ENCODE assay signal across 9 mouse cellular contexts in genomic region chr7:19770375-19770754, GRCm38 (mm10). TPM values are rescaled to one million over a fixed set of nuclear protein-coding genes. Genes with fewer than 3 reads are reported as not detected.
DNase-seq lines count a peak whose midpoint lies in the region; ATAC-seq and TF ChIP-seq lines count a peak whose summit lies in the region.
"Had no signal": no experiment of that assay in that cellular context is flagged by ENCODE, and none has a peak within 500 bp of the region (broad histone marks: within the 10 kb centered on the region; RNA-seq: fewer than 3 reads in every experiment).

No protein-coding gene starts in this region.

- H3K4me3 ChIP-seq in ES-Bruce4 (ENCODE audit: low read depth, low read length) = peak overlapping the region; percentile 69
- peak overlapping the region; percentile 29 for H3K4me3 ChIP-seq in forebrain, postnatal 0 days (ENCODE audit: low read depth, low read length)

- peak; percentile 77 for TF ChIP-seq POLR2A in ES-Bruce4 (IDR thresholded peaks at IDR 0.05; ENCODE audit: insufficient read depth, low read length)

- TF ChIP-seq EP300 in ES-Bruce4 (IDR thresholded peaks at IDR 0.05; ENCODE audit: insufficient read depth, low read depth, low read length) = 0 out of 2 replicates have a peak, but pooled peaks have one; percentile 3

- no peaks in the 10 kb centered on the region for H3K27me3 ChIP-seq in ES-Bruce4 (ENCODE audit: control insufficient read depth, insufficient read depth, low read length, poor library complexity, severe bottlenecking)
- H3K27me3 ChIP-seq in forebrain, postnatal 0 days (ENCODE audit: insufficient read depth, low read length) = peaks cover 27% of the 10 kb centered on the region

- H3K4me2 ChIP-seq in forebrain, postnatal 0 days (ENCODE audit: low read depth) = peak overlapping the region; percentile 55

- peak overlapping the region; percentile 77 for H3K9ac ChIP-seq in ES-Bruce4 (ENCODE audit: low read depth, poor library complexity, severe bottlenecking)
- H3K9ac ChIP-seq in forebrain, postnatal 0 days = peak overlapping the region; percentile 28

- H3K4me1 ChIP-seq in ES-Bruce4 (ENCODE audit: control insufficient read depth, insufficient read depth, low read length) = peaks cover 4% of the 10 kb centered on the region
- peaks cover 6% of the 10 kb centered on the region; the same call in 1 of the 2 replicates for H3K4me1 ChIP-seq in forebrain, postnatal 0 days (ENCODE audit: insufficient read depth)

- DNase-seq in adrenal gland, postnatal 25 days = peak; percentile 94
- peak; percentile 61 for DNase-seq in forebrain, postnatal 0 days
- peak; percentile 96 for DNase-seq in heart, postnatal 4 days
- DNase-seq in layer of hippocampus, postnatal 10 days (ENCODE audit: low spot score in 2 of 2) = peak; percentile 62 to 75
- peak; percentile 94 for DNase-seq in lung, postnatal 36 days
- DNase-seq in right cerebral cortex, postnatal 10 days (ENCODE audit: low spot score in 2 of 2) = peak; percentile 58 to 76
- peak; percentile 85 to 92 for DNase-seq in urinary bladder, postnatal 4 days (ENCODE audit: low spot score in 2 of 2)

- 1% methylated on average over 28 of the region's 28 CpGs for WGBS in forebrain, postnatal 0 days

- H3K9me3 ChIP-seq in ES-Bruce4 (replicated peaks; ENCODE audit: control insufficient read depth, insufficient read depth, low read length, poor library complexity, severe bottlenecking) = 0 out of 2 replicates have a peak, but pooled peaks cover 5% of the 10 kb centered on the region
- H3K9me3 ChIP-seq in forebrain, postnatal 0 days (ENCODE audit: low read length) = no peaks in the 10 kb centered on the region

- peaks cover 16% of the 10 kb centered on the region for H3K36me3 ChIP-seq in ES-Bruce4 (ENCODE audit: control insufficient read depth, insufficient read depth, low read length, poor library complexity, severe bottlenecking)
- no peaks in the 10 kb centered on the region for H3K36me3 ChIP-seq in forebrain, postnatal 0 days (ENCODE audit: insufficient read depth)

- TF ChIP-seq CTCF in ES-Bruce4 (IDR thresholded peaks at IDR 0.05; ENCODE audit: low read depth, low read length) = no peak
- no peak for TF ChIP-seq CTCF in forebrain, postnatal 0 days (IDR thresholded peaks at IDR 0.05; ENCODE audit: low read depth)

- ATAC-seq in forebrain, postnatal 0 days = peak; percentile 70

- peak overlapping the region; percentile 86 for H3K27ac ChIP-seq in ES-Bruce4 (ENCODE audit: insufficient read depth, low read length)
- H3K27ac ChIP-seq in forebrain, postnatal 0 days (ENCODE audit: low read depth, low read length) = no peak overlapping the region

RNA-seq across cellular contexts. Expression of gene Bcam, which starts 0.5 kb away (rescaled TPM):
- polyA plus RNA-seq in ES-Bruce4 (2011; ENCODE audit: insufficient read depth, insufficient read length, low read depth, missing spikeins) = 138 and 154 TPM in 2 replicates
- total RNA-seq in adrenal gland, postnatal 25 days (2021) = 37.2 TPM in 2 replicates
- total RNA-seq in forebrain, postnatal 0 days (2014; rRNA removed) = 12.2 and 19.5 TPM in 2 replicates
- 10.9 and 12.7 TPM in 2 replicates for polyA plus RNA-seq in forebrain, postnatal 0 days (2015; fragmentation: Nextera tagmentation; extraction: Ambion mirVana)
- 100 to 1,000 TPM; 263 to 285 TPM for total RNA-seq in heart, postnatal 4 days (2021)
- 10 to 100 TPM in 1 of 2 experiments, 1 to 10 TPM in 1; 7.2 to 10.6 TPM for total RNA-seq in layer of hippocampus, postnatal 10 days (2021)

RNA-seq across cellular contexts. Expression of gene Nectin2, which starts 20.1 kb away (rescaled TPM):
- polyA plus RNA-seq in ES-Bruce4 (2011; ENCODE audit: insufficient read depth, insufficient read length, low read depth, missing spikeins) = 86.7 and 97.9 TPM in 2 replicates
- 62.3 and 66.9 TPM in 2 replicates for total RNA-seq in adrenal gland, postnatal 25 days (2021)
- total RNA-seq in forebrain, postnatal 0 days (2014; rRNA removed) = 44.2 and 44.7 TPM in 2 replicates
- 47.2 and 48.7 TPM in 2 replicates for polyA plus RNA-seq in forebrain, postnatal 0 days (2015; fragmentation: Nextera tagmentation; extraction: Ambion mirVana)
- 10 to 100 TPM; 41.7 to 45.4 TPM for total RNA-seq in heart, postnatal 4 days (2021)
- total RNA-seq in layer of hippocampus, postnatal 10 days (2021) = 10 to 100 TPM; 22.2 to 22.3 TPM

RNA-seq across cellular contexts. Expression of gene Cblc, which starts 26.2 kb away (rescaled TPM):
- polyA plus RNA-seq in ES-Bruce4 (2011; ENCODE audit: insufficient read depth, insufficient read length, low read depth, missing spikeins) = 17.1 and 23.2 TPM in 2 replicates
- total RNA-seq in adrenal gland, postnatal 25 days (2021) = 0.55 TPM in 1 of 2 replicates, not detected in the other
- 0.38 and 1.1 TPM in 2 replicates for total RNA-seq in forebrain, postnatal 0 days (2014; rRNA removed)
- 0.67 and 0.84 TPM in 2 replicates for polyA plus RNA-seq in forebrain, postnatal 0 days (2015; fragmentation: Nextera tagmentation; extraction: Ambion mirVana)
- not detected for total RNA-seq in heart, postnatal 4 days (2021)
- total RNA-seq in layer of hippocampus, postnatal 10 days (2021) = not detected
- polyA plus RNA-seq: frontal cortex, adult 2 months had no signal

RNA-seq across cellular contexts. Expression of gene Bcl3, which starts 52.2 kb away (rescaled TPM):
- polyA plus RNA-seq in ES-Bruce4 (2011; ENCODE audit: insufficient read depth, insufficient read length, low read depth, missing spikeins) = 17.3 and 27.3 TPM in 2 replicates
- 26.5 and 34.5 TPM in 2 replicates for total RNA-seq in adrenal gland, postnatal 25 days (2021)
- 0.43 and 0.77 TPM in 2 replicates for total RNA-seq in forebrain, postnatal 0 days (2014; rRNA removed)
- 0.28 and 0.86 TPM in 2 replicates for polyA plus RNA-seq in forebrain, postnatal 0 days (2015; fragmentation: Nextera tagmentation; extraction: Ambion mirVana)
- total RNA-seq in heart, postnatal 4 days (2021) = 1 to 10 TPM; 4.0 TPM
- under 1 TPM; 0.85 to 0.87 TPM for total RNA-seq in layer of hippocampus, postnatal 10 days (2021)

RNA-seq across cellular contexts. Expression of gene Tomm40, which starts 55.1 kb away (rescaled TPM):
- polyA plus RNA-seq in ES-Bruce4 (2011; ENCODE audit: insufficient read depth, insufficient read length, low read depth, missing spikeins) = 68.2 TPM in 2 replicates
- total RNA-seq in adrenal gland, postnatal 25 days (2021) = 96.1 and 115 TPM in 2 replicates
- 98.9 and 113 TPM in 2 replicates for total RNA-seq in forebrain, postnatal 0 days (2014; rRNA removed)
- 146 and 147 TPM in 2 replicates for polyA plus RNA-seq in forebrain, postnatal 0 days (2015; fragmentation: Nextera tagmentation; extraction: Ambion mirVana)
- 100 to 1,000 TPM; 147 to 153 TPM for total RNA-seq in heart, postnatal 4 days (2021)
- 100 to 1,000 TPM; 113 to 115 TPM for total RNA-seq in layer of hippocampus, postnatal 10 days (2021)
